Mouse (Mus musculus) midbrain, embryonic 12.5 days (tissue): Measurements from ENCODE around the gene Atl2. TPM values are rescaled to one million over a fixed set of nuclear protein-coding genes. Genes with fewer than 3 reads are reported as not detected.

Source experiments
- ATAC-seq: fragments of 200-750 bp; cut with Nextera tagmentation; 2 replicates; pipeline ENCODE4 v1.8.0; 2017; ENCODE audit warnings: low read depth, moderate TSS enrichment, moderate library complexity; ENCODE audit not compliant: low FRiP score
- H3K27ac ChIP-seq: fragments of 300-500 bp; sonication (generic); replicated peaks from 2 replicates; pipeline ENCODE4 v1.5.1; 2016; ENCODE audit warnings: mild to moderate bottlenecking
- H3K27me3 ChIP-seq: fragments of 300-500 bp; sonication (generic); 2 replicates; pipeline ENCODE4 v1.6.1; 2016; ENCODE audit warnings: mild to moderate bottlenecking
- H3K36me3 ChIP-seq: fragments of 300-500 bp; sonication (generic); 2 replicates; pipeline ENCODE4 v1.6.1; 2016
- H3K4me1 ChIP-seq: fragments of 300-500 bp; sonication (generic); 2 replicates; pipeline ENCODE4 v1.6.1; 2016
- H3K4me2 ChIP-seq: fragments of 300-500 bp; sonication (generic); replicated peaks from 2 replicates; pipeline ENCODE4 v1.6.1; 2016; ENCODE audit warnings: mild to moderate bottlenecking, moderate library complexity
- H3K4me3 ChIP-seq: fragments of 300-500 bp; sonication (generic); 2 replicates; pipeline ENCODE4 v1.5.1; 2016; ENCODE audit warnings: mild to moderate bottlenecking
- H3K9ac ChIP-seq: fragments of 300-500 bp; sonication (generic); replicated peaks from 2 replicates; pipeline ENCODE4 v1.6.1; 2016; ENCODE audit warnings: mild to moderate bottlenecking, moderate library complexity
- H3K9me3 ChIP-seq: fragments of 300-500 bp; sonication (generic); 2 replicates; pipeline ENCODE4 v1.6.1; 2016; ENCODE audit warnings: mild to moderate bottlenecking
- WGBS: fragments of 180-500 bp; shearing (Covaris S2); methylation state at CpG from one replicate; pipeline ENCODE4 v1.1.7; 2016; 5-methylcytosine and 5-hydroxymethylcytosine counted together
- polyA plus RNA-seq: library from polyadenylated mRNA; unstranded; fragments of >200 nt; fragmentation: Nextera tagmentation; extraction: Ambion mirVana; gene quantifications from 2 replicates; pipeline ENCODE4 v1.2.1, GENCODE M21; 2016

The Atl2 gene
- polyA plus RNA-seq, 1 experiment from 2014 or later = 38.5 TPM

DNA sequence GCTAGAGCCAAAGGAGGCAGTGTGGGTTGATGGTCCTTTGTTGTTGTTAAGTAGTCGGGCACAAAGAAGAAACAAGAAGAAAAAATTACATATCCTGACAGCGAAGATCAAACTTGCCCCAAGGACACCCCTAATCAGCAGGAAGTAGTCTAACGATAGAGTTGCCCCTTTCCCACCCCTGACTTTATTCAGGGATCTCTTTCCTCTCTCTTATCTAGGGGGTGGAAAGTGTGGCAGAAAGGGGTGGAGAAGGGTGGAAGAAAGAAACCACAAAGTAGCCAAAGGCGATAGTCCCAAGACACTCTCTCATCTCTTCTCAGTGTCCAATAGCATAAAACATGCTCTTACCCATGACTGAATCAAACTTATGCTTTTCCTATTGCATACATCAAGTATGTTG, 1.9 kb downstream of the Atl2 start:
- ATAC-seq = no peak
- no peaks in the 10 kb centered on the region for H3K9me3 ChIP-seq
- H3K27me3 ChIP-seq = peaks cover 21% of the 10 kb centered on the region
- H3K27ac ChIP-seq = no peak overlapping the region
- H3K9ac ChIP-seq = peak overlapping the region; percentile 41
- WGBS = 64% methylated on average over 4 of the region's 4 CpGs
- H3K4me1 ChIP-seq = peaks cover 20% of the 10 kb centered on the region
- peak overlapping the region; percentile 84 for H3K4me2 ChIP-seq
- no peaks in the 10 kb centered on the region for H3K36me3 ChIP-seq
- peak overlapping the region; percentile 88; the same call in 1 of the 2 replicates for H3K4me3 ChIP-seq

DNA sequence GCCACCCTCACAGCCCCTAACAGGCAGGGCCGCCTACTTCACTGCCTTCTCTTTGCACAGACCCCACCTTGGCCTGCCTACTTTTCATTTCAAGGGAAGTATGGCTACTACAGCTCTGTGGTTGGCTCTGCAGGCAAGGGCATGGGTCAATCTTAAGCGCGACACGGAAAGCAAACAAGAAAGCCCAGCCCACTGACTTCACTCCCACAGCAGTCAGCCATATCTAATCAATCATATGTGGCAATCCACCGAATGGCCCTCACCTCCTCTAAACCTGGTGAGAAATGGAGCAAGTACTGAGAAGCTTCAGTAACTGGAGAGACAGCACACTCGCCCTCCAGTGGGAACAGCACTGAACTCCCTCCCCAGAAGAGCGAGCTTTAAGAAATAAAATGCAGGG, 4.0 kb downstream of the Atl2 start:
- H3K36me3 ChIP-seq = no peaks in the 10 kb centered on the region
- no peak overlapping the region for H3K9ac ChIP-seq
- no peak overlapping the region for H3K27ac ChIP-seq
- H3K4me3 ChIP-seq = no peak overlapping the region
- no peaks in the 10 kb centered on the region for H3K9me3 ChIP-seq
- H3K27me3 ChIP-seq = peaks cover 7% of the 10 kb centered on the region
- H3K4me1 ChIP-seq = peaks cover 20% of the 10 kb centered on the region
- no peak overlapping the region for H3K4me2 ChIP-seq
- 62% methylated on average over 7 of the region's 7 CpGs for WGBS
- ATAC-seq = no peak

DNA sequence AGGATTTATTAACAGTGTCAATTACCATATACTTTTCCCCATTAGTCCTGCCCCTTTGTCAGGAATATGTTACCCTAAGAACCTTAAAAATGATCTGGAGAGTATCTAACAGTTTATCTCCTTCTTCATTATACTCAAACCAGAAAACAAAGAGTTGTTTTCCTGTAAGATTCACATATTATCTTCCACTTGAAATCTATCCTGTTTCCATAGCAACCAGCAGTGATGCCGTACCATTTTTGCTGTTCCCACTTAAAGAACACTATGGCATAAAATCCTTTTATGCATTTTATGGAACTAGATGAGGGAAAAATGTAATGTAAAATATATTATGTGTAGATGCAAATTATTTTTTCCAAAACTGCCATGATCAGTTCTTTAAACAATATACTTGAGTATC, 8.0 kb downstream of the Atl2 start:
- Histone ChIP-seq H3K27ac (no peak overlapping the region), H3K4me3 (no peak overlapping the region), H3K36me3 (no peaks in the 10 kb centered on the region), H3K4me1 (no peaks in the 10 kb centered on the region; the same call in 1 of the 2 replicates), H3K4me2 (no peak overlapping the region), H3K9ac (no peak overlapping the region), H3K9me3 (no peaks in the 10 kb centered on the region), H3K27me3 (no peaks in the 10 kb centered on the region)
- no peak for ATAC-seq
- 59% methylated on average over 1 of the region's 1 CpGs for WGBS

- no peak for ATAC-seq
- no peak overlapping the region for H3K9ac ChIP-seq
- H3K4me2 ChIP-seq = no peak overlapping the region
- H3K9me3 ChIP-seq = no peaks in the 10 kb centered on the region
- H3K4me1 ChIP-seq = peaks cover 3% of the 10 kb centered on the region; the same call in 1 of the 2 replicates
- H3K27ac ChIP-seq = no peak overlapping the region
- H3K4me3 ChIP-seq = no peak overlapping the region
- 74% methylated on average over 4 of the region's 4 CpGs for WGBS
- no peaks in the 10 kb centered on the region for H3K27me3 ChIP-seq
- no peaks in the 10 kb centered on the region for H3K36me3 ChIP-seq
Observed at GRCm38 (mm10) chr17:79883198-79883597, 12.7 kb downstream of the Atl2 start.

- Histone ChIP-seq H3K9ac (no peak overlapping the region), H3K4me1 (no peaks in the 10 kb centered on the region), H3K9me3 (no peaks in the 10 kb centered on the region), H3K27me3 (no peaks in the 10 kb centered on the region), H3K4me2 (no peak overlapping the region), H3K27ac (no peak overlapping the region), H3K4me3 (no peak overlapping the region), H3K36me3 (peaks cover 31% of the 10 kb centered on the region)
- no peak for ATAC-seq
- 88% methylated on average over 5 of the region's 5 CpGs for WGBS
Observed at GRCm38 (mm10) chr17:79865027-79865426, 30.9 kb downstream of the Atl2 start.

DNA sequence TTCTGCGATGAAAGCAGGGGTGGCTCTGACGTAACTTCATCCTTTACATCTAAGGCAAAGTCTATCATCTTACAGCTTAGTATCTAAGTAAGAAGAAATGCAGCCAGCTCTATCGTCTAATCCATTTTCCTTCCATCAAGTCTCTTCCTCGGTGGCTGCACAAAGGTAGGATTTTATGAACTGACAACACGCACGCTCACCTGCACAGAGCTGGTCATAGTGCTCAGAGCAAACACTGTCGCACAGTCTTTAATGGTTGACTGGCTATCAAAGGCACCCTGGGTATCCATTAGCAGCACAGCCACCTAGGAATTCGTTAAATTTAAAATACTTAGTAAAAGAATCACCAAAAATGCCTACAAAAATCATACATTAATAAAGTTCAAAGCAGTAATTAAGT, 31.4 kb downstream of the Atl2 start:
- H3K4me1 ChIP-seq = no peaks in the 10 kb centered on the region
- no peak for ATAC-seq
- H3K9ac ChIP-seq = no peak overlapping the region
- no peak overlapping the region for H3K4me2 ChIP-seq
- H3K27ac ChIP-seq = no peak overlapping the region
- no peaks in the 10 kb centered on the region for H3K9me3 ChIP-seq
- WGBS = 76% methylated on average over 8 of the region's 8 CpGs
- H3K4me3 ChIP-seq = no peak overlapping the region
- peaks cover 36% of the 10 kb centered on the region for H3K36me3 ChIP-seq
- no peaks in the 10 kb centered on the region for H3K27me3 ChIP-seq

DNA sequence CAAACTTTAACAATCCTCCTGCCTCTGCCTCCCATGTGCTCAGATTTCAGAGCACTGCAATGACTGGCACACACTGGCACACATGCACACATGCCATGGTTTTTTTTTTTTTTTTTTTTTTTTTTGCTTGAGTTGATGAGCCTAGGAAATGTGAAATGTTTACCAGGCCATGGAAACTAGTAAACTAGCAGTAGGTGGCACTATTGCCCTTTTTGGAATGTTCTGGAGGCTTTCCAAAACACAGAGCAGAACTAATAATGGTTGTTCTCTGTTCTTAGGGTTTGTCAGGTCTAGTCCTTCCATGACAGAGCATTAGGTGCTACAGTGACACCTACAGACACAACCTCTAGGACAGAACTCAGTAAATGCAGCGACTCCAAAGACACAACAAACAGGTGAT, 33.9 kb downstream of the Atl2 start:
- no peaks in the 10 kb centered on the region for H3K4me1 ChIP-seq
- no peak overlapping the region for H3K4me3 ChIP-seq
- 74% methylated on average over 1 of the region's 1 CpGs for WGBS
- no peak for ATAC-seq
- H3K4me2 ChIP-seq = no peak overlapping the region
- no peaks in the 10 kb centered on the region for H3K27me3 ChIP-seq
- H3K27ac ChIP-seq = no peak overlapping the region
- peaks cover 52% of the 10 kb centered on the region for H3K36me3 ChIP-seq
- no peak overlapping the region for H3K9ac ChIP-seq
- H3K9me3 ChIP-seq = no peaks in the 10 kb centered on the region

GRCm38 (mm10) chr17:79855533-79855932, 40.4 kb downstream of the Atl2 start:
- Histone ChIP-seq H3K36me3 (peaks cover 67% of the 10 kb centered on the region), H3K9ac (no peak overlapping the region), H3K27me3 (no peaks in the 10 kb centered on the region), H3K4me2 (no peak overlapping the region), H3K4me1 (no peaks in the 10 kb centered on the region), H3K27ac (no peak overlapping the region), H3K4me3 (no peak overlapping the region), H3K9me3 (no peaks in the 10 kb centered on the region)
- ATAC-seq = no peak
- 84% methylated on average over 8 of the region's 8 CpGs for WGBS

- Histone ChIP-seq H3K9me3 (peaks cover 2% of the 10 kb centered on the region; the same call in 1 of the 2 replicates), H3K4me3 (no peak overlapping the region), H3K27ac (no peak overlapping the region), H3K4me2 (no peak overlapping the region), H3K9ac (no peak overlapping the region), H3K4me1 (no peaks in the 10 kb centered on the region), H3K36me3 (peaks cover 40% of the 10 kb centered on the region), H3K27me3 (no peaks in the 10 kb centered on the region)
- WGBS = 95% methylated on average over 5 of the region's 5 CpGs
- no peak for ATAC-seq
Observed at GRCm38 (mm10) chr17:79848385-79848784, 47.5 kb downstream of the Atl2 start.

DNA sequence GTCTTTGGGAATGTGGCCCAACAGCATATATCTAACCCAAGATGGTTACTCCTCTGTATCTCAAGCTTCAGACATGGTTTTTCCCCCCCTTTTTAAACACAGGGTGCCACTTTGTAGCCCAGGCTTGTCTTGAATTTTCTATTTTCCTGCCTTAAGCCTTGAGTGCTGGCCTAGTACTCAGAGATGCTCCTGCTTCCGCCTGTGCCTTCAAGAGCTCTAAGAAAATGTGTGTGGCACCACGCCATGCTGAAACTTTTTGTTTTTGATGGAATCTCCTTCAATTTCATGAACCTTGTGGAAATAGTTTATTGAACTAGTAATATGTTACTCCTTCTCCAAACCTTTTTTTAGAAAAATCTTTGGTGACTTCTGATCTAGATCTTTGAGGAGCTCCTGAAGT, 49.7 kb downstream of the Atl2 start:
- Histone ChIP-seq H3K36me3 (peaks cover 20% of the 10 kb centered on the region), H3K9me3 (peaks cover 2% of the 10 kb centered on the region; the same call in 1 of the 2 replicates), H3K4me1 (no peaks in the 10 kb centered on the region), H3K4me2 (no peak overlapping the region), H3K9ac (no peak overlapping the region), H3K27me3 (no peaks in the 10 kb centered on the region), H3K27ac (no peak overlapping the region), H3K4me3 (no peak overlapping the region)
- no peak for ATAC-seq
- WGBS = 89% methylated on average over 2 of the region's 2 CpGs

DNA sequence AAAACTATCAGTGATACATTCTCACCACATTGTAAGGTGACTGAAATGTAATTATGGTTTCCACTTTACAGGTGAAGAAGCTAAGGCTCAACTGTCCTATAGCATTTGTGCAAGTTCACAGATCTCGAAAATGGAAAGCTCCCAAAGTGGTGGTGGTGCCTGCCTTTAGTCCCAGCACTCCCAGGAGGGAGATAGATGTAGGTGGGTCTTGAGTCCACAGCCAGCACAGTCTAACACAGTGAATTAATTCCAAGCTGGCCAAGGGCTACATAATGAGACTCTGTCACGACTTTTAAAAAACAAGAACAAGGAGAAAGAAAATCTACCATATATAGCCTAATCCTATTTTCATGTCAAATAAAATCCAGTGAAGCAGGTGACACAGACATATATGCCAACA, 50.2 kb downstream of the Atl2 start:
- H3K4me1 ChIP-seq = no peaks in the 10 kb centered on the region
- H3K4me2 ChIP-seq = no peak overlapping the region
- no peaks in the 10 kb centered on the region for H3K27me3 ChIP-seq
- H3K4me3 ChIP-seq = no peak overlapping the region
- WGBS = 82% methylated on average over 2 of the region's 2 CpGs
- H3K27ac ChIP-seq = no peak overlapping the region
- ATAC-seq = no peak
- H3K9ac ChIP-seq = no peak overlapping the region
- H3K9me3 ChIP-seq = peaks cover 2% of the 10 kb centered on the region; the same call in 1 of the 2 replicates
- H3K36me3 ChIP-seq = peaks cover 19% of the 10 kb centered on the region

DNA sequence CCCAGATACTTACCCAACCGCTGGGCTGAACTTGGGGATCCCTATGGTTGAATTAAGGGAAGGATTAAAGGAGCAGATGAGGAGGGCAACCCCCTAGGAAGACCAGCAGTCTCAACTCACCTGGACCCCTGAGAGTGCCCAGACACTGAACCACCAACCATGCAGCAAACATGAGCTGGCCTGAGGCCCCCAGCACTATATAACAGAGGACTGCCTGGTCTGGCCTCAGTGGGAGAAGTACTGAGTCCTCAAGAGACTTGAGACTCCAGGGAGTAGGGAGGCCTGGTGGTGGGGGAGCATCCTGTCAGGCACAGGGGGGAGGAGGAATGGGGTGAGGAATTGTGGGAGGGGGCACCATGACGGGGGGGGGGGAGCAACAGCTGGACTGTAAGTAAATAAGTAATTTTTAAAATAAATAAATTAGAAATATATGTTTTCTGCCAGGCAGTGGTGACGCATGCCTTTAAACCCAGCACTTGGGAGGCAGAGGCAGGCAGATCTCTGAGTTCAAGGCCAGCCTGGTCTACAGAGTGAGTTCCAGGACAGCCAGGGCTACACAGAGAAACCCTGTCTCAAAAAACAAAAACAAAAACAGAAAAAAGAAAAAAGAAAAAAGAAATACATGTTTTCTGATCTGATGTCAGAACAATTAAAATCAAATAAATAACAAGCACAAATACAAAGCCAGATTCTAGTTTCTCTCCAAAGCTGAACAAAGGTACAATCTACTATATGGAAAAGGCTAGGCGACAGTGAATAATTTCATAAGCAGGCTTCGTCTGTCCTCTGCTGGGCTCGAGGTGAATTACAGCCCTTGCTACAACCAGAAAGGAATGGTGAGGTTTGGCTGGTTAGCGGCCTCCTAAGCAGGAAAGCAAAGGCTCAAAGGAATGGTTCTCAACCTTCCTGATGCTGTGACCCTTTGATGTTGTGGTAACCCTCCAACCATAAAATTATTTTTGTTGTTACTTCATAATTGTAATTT, 55.4 kb downstream of the Atl2 start:
- Histone ChIP-seq H3K36me3 (no peaks in the 10 kb centered on the region), H3K4me1 (no peaks in the 10 kb centered on the region), H3K27me3 (no peaks in the 10 kb centered on the region), H3K9ac (no peak overlapping the region), H3K4me3 (no peak overlapping the region), H3K4me2 (no peak overlapping the region), H3K9me3 (no peaks in the 10 kb centered on the region), H3K27ac (no peak overlapping the region)
- 45% methylated on average over 7 of the region's 7 CpGs for WGBS
- ATAC-seq = peak; percentile 45; the same call in 1 of the 2 replicates
